Mouse (Mus musculus) lung, embryonic 14.5 days (tissue): ENCODE results near the gene Mzf1. TPM values are rescaled to one million over a fixed set of nuclear protein-coding genes. Genes with fewer than 3 reads are reported as not detected.

Experiments
- ATAC-seq: fragments of 200-750 bp; cut with Nextera tagmentation; 2 replicates; pipeline ENCODE4 v1.8.0; 2017; ENCODE audit warnings: mild to moderate bottlenecking, moderate TSS enrichment, moderate library complexity; ENCODE audit not compliant: insufficient read depth
- DNase-seq: peaks from one replicate; pipeline ENCODE4 v3.0.0-alpha.2; 2015
- H3K27ac ChIP-seq: fragments of 300-500 bp; sonication (generic); 2 replicates; pipeline ENCODE4 v1.5.1; 2014; ENCODE audit warnings: low read depth, mild to moderate bottlenecking, moderate library complexity
- H3K27me3 ChIP-seq: fragments of 300-500 bp; sonication (generic); 2 replicates; pipeline ENCODE4 v1.6.1; 2014; ENCODE audit warnings: low read length, control low read depth; ENCODE audit not compliant: insufficient read depth
- H3K36me3 ChIP-seq: fragments of 300-500 bp; sonication (generic); 2 replicates; pipeline ENCODE4 v1.6.1; 2014; ENCODE audit warnings: control low read depth; ENCODE audit not compliant: insufficient read depth
- H3K4me1 ChIP-seq: fragments of 300-500 bp; sonication (generic); 2 replicates; pipeline ENCODE4 v1.6.1; 2014; ENCODE audit warnings: antibody characterized with exemption, control low read depth; ENCODE audit not compliant: insufficient read depth
- H3K4me2 ChIP-seq: fragments of 300-500 bp; sonication (generic); 2 replicates; pipeline ENCODE4 v1.6.1; 2014; ENCODE audit warnings: mild to moderate bottlenecking
- H3K4me3 ChIP-seq: fragments of 300-500 bp; sonication (generic); 2 replicates; pipeline ENCODE4 v1.5.1; 2014; ENCODE audit warnings: low read depth, low read length
- H3K9ac ChIP-seq: fragments of 300-500 bp; sonication (generic); 2 replicates; pipeline ENCODE4 v1.6.1; 2014
- H3K9me3 ChIP-seq: fragments of 300-500 bp; sonication (generic); 2 replicates; pipeline ENCODE4 v1.6.1; 2016; ENCODE audit warnings: low read depth, low read length, control low read depth
- CTCF ChIP-seq: IDR thresholded peaks from 2 replicates; pipeline ENCODE4 v1.5.1; 2016; ENCODE audit warnings: antibody characterized with exemption, low read depth
- WGBS: fragments of 180-500 bp; shearing (Covaris S2); extraction: QIAGEN DNeasy Blood & Tissue Kit; methylation state at CpG from one replicate; pipeline ENCODE4 v1.1.7; 2014; 5-methylcytosine and 5-hydroxymethylcytosine counted together
- polyA plus RNA-seq: library from polyadenylated mRNA; unstranded; fragments of >200 nt; fragmentation: Nextera tagmentation; extraction: Ambion mirVana; gene quantifications from 2 replicates; pipeline ENCODE4 v1.2.1, GENCODE M21; 2014

Mzf1 gene
- polyA plus RNA-seq, 1 experiment from 2014 or later = 2.3 TPM

DNA sequence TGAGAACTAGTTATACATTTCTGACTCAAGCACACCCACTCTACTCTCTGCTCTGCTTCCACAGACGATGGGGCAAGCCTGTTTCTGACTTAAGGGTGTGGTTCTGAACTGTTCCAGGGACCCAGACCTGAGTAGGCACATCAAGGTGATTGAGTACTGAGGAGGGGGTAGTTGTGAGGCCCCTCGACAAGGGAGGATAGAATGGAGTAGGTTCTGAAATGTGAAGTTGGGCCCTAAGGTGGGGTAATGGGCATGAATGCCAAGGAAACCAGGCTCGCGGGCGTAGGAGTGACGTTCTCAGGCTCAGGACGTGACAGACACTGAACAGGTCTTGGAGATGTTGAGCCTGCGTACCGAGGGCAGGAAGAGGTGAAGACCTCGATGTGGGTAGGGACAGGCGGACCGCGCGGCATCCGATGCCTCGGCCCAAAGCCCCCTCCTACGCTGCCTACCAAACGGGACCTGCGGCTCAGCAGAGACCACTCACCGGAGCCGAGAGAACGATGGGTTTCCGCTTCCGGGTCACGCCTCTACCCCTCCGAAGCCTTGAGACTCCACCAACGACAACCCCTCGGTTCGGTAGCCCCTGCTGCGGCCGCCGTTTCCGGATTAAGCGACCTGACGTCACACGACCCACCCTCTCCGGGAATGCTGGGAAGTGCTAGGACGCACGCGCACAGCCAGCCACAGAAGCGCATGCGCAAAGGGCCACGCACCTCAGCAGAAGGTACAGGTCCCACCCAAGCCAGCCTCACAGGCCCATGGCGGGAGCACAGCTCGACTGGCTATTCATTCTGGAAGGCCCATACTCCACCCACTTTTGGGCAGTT is 20.2 kb downstream of the Mzf1 start, which contains the start of gene Chmp2a:
Chmp2a (minus strand) TSS at position 660 of the 830 bp plus-strand sequence.
- Histone ChIP-seq H3K36me3 (peaks cover 64% of the 10 kb centered on the region), H3K9me3 (no peaks in the 10 kb centered on the region), H3K9ac (peak within 1 kb of the TSS; percentile 80), H3K27me3 (no peaks in the 10 kb centered on the region), H3K4me3 (peak within 1 kb of the TSS; percentile 63), H3K4me1 (no peaks in the 10 kb centered on the region), H3K4me2 (peak within 1 kb of the TSS; percentile 90), H3K27ac (peak within 1 kb of the TSS; percentile 89)
- ATAC-seq = peak; percentile 72
- WGBS = under 1% methylated on average over 45 of the region's 45 CpGs
- DNase-seq = peak; percentile 98
- no peak for TF ChIP-seq CTCF

DNA sequence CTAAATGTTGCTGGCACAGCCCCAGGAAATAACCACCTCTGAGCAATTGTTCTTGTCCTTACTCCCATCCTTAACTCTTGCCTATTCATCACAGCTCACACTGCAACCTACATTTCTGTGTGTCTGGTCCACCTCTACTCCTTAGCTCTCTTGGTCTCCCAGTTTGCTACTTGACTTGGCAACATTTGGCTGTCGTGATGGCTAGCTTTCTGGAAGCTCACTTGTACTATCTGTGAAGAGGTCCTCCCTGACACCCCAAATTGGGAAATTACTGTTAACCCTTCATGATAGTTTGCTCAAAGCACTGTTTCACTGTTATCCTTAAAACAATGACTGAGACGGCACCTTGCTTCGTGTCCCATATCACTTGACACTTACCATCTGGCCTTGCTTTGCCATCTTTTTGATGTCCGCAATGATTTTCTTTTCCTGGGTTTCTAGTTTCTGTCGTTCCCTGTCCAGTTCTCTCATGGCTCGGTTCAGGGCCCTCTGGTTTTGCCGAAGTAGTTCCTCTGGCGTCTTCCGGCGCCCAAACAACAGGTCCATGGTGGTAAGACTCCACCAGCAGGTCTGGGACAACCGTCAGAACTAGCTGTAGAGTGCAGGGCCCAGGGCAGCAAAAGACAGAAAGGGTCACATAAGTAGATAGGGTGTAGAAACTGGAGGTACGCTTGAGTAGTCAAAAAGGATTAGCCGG is 21.0 kb downstream of the Mzf1 start:
- no peak for TF ChIP-seq CTCF
- H3K4me1 ChIP-seq = no peaks in the 10 kb centered on the region
- H3K36me3 ChIP-seq = peaks cover 71% of the 10 kb centered on the region
- H3K4me3 ChIP-seq = peak overlapping the region; percentile 63
- peak overlapping the region; percentile 90 for H3K4me2 ChIP-seq
- H3K9me3 ChIP-seq = no peaks in the 10 kb centered on the region
- peak overlapping the region; percentile 80 for H3K9ac ChIP-seq
- ATAC-seq = no peak
- DNase-seq = no peak
- no peaks in the 10 kb centered on the region for H3K27me3 ChIP-seq
- H3K27ac ChIP-seq = peak overlapping the region; percentile 89
- WGBS = 43% methylated on average over 13 of the region's 13 CpGs

DNA sequence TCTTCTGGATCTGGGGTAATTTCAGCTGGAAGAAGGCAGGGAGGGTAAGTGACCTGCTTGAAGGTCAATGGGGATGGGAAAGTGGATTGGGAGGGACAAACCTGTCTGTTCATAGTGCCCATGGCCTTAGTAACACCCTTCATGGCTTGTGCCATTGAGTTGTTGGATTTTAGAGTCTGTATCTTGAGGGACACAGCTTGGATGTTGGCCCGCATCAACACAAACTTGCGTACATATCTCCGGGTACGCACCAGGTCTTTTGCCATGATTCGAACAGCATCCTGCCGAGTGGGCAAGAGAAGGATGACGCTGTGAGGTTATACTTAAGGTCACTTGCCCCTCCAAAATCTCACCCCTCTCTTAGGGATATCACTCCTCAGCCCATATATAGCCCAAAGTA is 22.0 kb downstream of the Mzf1 start:
- H3K27ac ChIP-seq = no peak overlapping the region
- no peaks in the 10 kb centered on the region for H3K27me3 ChIP-seq
- TF ChIP-seq CTCF = no peak
- H3K4me3 ChIP-seq = no peak overlapping the region
- H3K9me3 ChIP-seq = no peaks in the 10 kb centered on the region
- H3K4me1 ChIP-seq = no peaks in the 10 kb centered on the region
- peaks cover 82% of the 10 kb centered on the region for H3K36me3 ChIP-seq
- no peak overlapping the region for H3K4me2 ChIP-seq
- DNase-seq = no peak
- WGBS = 85% methylated on average over 7 of the region's 7 CpGs
- no peak overlapping the region for H3K9ac ChIP-seq
- ATAC-seq = no peak

DNA sequence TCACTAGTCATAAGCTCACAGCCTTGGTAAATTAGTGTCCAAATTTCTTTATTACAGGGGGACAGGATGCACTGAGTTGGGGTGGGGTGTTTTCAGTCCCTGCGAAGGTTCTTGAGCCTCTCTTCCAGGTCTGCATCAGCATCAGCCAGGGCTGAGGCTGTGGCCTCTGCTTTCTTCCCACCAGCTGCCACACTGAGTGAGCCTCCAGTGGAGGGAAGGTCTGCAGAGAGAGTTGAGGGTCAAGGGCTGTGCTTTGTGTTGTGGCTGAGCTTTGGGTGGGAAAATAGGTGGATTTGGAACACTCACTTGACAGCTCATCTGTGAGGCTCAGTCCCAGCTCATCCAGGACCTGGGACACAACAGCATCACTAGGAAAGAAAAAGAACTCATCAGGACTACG is 22.6 kb downstream of the Mzf1 start:
- no peak for TF ChIP-seq CTCF
- H3K4me3 ChIP-seq = no peak overlapping the region
- no peak overlapping the region for H3K9ac ChIP-seq
- H3K4me2 ChIP-seq = no peak overlapping the region
- DNase-seq (no peak), ATAC-seq (no peak)
- peaks cover 87% of the 10 kb centered on the region for H3K36me3 ChIP-seq
- 82% methylated on average over 2 of the region's 2 CpGs for WGBS
- H3K27ac ChIP-seq = no peak overlapping the region
- no peaks in the 10 kb centered on the region for H3K4me1 ChIP-seq
- H3K9me3 ChIP-seq = no peaks in the 10 kb centered on the region
- H3K27me3 ChIP-seq = no peaks in the 10 kb centered on the region

DNA sequence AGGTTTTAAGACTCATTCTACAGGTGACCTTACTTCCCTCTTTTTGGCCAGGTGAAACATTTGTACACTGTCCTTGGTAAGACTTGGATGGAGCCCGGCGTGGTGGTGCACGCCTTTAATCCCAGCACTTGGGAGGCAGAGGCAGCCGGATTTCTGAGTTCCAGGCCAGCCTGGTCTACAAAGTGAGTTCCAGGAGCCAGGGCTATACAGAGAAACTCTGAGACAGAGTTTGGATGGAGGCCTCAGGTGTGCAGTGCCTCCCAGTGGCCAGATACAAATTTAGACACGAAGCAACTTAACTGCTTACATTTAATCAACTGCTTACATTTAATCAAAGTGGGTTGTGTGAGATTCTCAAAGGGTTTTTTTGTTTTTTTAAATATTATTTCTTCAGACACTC is 23.5 kb downstream of the Mzf1 start:
- H3K27ac ChIP-seq = no peak overlapping the region
- H3K4me2 ChIP-seq = no peak overlapping the region
- no peaks in the 10 kb centered on the region for H3K27me3 ChIP-seq
- ATAC-seq (no peak), DNase-seq (peak; percentile 58)
- no peaks in the 10 kb centered on the region for H3K9me3 ChIP-seq
- peaks cover 92% of the 10 kb centered on the region for H3K36me3 ChIP-seq
- peak; percentile 47 for TF ChIP-seq CTCF
- no peak overlapping the region for H3K4me3 ChIP-seq
- H3K9ac ChIP-seq = no peak overlapping the region
- no peaks in the 10 kb centered on the region for H3K4me1 ChIP-seq
- 75% methylated on average over 5 of the region's 5 CpGs for WGBS

DNA sequence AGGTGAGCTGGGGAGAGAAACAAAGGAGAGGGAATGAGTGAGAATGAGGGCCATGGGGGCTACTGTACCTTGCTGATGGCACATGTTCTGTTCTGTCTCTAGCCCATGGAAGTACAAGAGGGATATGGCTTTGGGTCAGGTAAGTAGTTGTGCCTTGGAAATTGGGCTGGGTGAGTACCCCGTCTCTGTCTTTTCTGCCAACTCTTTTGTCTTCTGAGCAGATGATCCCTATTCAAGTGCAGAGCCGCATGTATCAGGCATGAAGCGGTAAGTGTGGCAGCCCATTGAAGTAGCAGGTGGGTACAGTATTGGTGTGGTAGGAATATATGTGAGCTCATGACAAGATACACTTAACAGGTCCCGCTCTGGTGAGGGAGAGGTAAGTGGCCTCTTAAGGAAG is 25.6 kb downstream of the Mzf1 start:
- H3K27ac ChIP-seq = no peak overlapping the region
- peaks cover 89% of the 10 kb centered on the region for H3K36me3 ChIP-seq
- no peak for TF ChIP-seq CTCF
- H3K9ac ChIP-seq = no peak overlapping the region
- H3K9me3 ChIP-seq = no peaks in the 10 kb centered on the region
- 0 out of 2 replicates have a peak overlapping the region, but pooled peaks have one; percentile 2 for H3K4me3 ChIP-seq
- H3K27me3 ChIP-seq = no peaks in the 10 kb centered on the region
- WGBS = 93% methylated on average over 4 of the region's 4 CpGs
- H3K4me2 ChIP-seq = no peak overlapping the region
- no peaks in the 10 kb centered on the region for H3K4me1 ChIP-seq
- no peak for DNase-seq
- no peak for ATAC-seq

DNA sequence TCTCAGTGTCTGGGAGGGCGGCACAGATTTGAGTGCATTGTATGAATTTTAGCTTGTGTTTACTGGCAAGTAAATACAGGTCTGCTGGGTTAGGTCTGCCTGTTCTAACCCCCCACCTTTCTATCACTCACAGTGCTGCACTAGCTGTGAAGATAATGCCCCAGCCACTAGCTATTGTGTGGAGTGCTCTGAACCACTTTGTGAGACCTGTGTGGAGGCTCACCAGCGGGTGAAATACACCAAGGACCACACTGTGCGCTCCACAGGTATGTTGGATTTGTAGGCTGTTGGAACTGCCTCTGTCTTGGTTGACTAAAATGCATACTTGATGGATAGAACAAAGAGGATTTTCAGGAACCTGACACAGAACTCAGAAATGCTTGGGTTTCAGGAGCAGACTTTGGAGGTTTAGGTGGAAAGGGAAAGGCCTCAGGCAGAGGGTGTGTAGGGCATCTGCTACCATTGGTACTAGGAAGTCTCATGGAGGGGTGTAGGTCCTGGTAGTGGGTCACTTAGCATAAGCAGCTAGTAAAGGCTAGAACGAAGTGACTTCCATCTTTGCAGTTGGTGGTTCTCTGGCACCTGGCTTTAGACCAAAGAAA is 29.0 kb downstream of the Mzf1 start:
- Histone ChIP-seq H3K27ac (peak overlapping the region; percentile 99), H3K36me3 (peaks cover 56% of the 10 kb centered on the region), H3K9ac (peak overlapping the region; percentile 96), H3K4me1 (no peaks in the 10 kb centered on the region), H3K4me3 (peak overlapping the region; percentile 96), H3K9me3 (no peaks in the 10 kb centered on the region), H3K27me3 (no peaks in the 10 kb centered on the region), H3K4me2 (peak overlapping the region; percentile 83)
- no peak for TF ChIP-seq CTCF
- WGBS = 19% methylated on average over 4 of the region's 4 CpGs
- ATAC-seq (no peak), DNase-seq (no peak)
